Mouse (Mus musculus) heart, embryonic 15.5 days (tissue): ENCODE results near the gene Pomt1. TPM values are rescaled to one million over a fixed set of nuclear protein-coding genes. Genes with fewer than 3 reads are reported as not detected.
A peak's percentile ranks its signal among the peaks of the same experiment; 100 is the strongest.

Experiments
- ATAC-seq: fragments of 200-750 bp; cut with Nextera tagmentation; replicated peaks from 2 replicates; pipeline ENCODE4 v1.8.0; 2017; ENCODE audit warnings: low read depth, moderate TSS enrichment; ENCODE audit not compliant: insufficient number of reproducible peaks, insufficient read depth, low FRiP score
- H3K27ac ChIP-seq: fragments of 300-500 bp; sonication (generic); 2 replicates; pipeline ENCODE4 v1.5.1; 2015; ENCODE audit warnings: mild to moderate bottlenecking, inconsistent platforms
- H3K27me3 ChIP-seq: fragments of 300-500 bp; sonication (generic); 2 replicates; pipeline ENCODE4 v1.6.1; 2015; ENCODE audit warnings: inconsistent platforms
- H3K36me3 ChIP-seq: fragments of 300-500 bp; sonication (generic); 2 replicates; pipeline ENCODE4 v1.6.1; 2015; ENCODE audit warnings: mild to moderate bottlenecking, inconsistent platforms
- H3K4me1 ChIP-seq: fragments of 300-500 bp; sonication (generic); replicated peaks from 2 replicates; pipeline ENCODE4 v1.6.1; 2015; ENCODE audit warnings: inconsistent platforms
- H3K4me2 ChIP-seq: fragments of 300-500 bp; sonication (generic); 2 replicates; pipeline ENCODE4 v1.6.1; 2015; ENCODE audit warnings: inconsistent platforms, mild to moderate bottlenecking, moderate library complexity
- H3K4me3 ChIP-seq: fragments of 300-500 bp; sonication (generic); 2 replicates; pipeline ENCODE4 v1.5.1; 2015; ENCODE audit warnings: mild to moderate bottlenecking, inconsistent platforms
- H3K9ac ChIP-seq: fragments of 300-500 bp; sonication (generic); 2 replicates; pipeline ENCODE4 v1.6.1; 2015; ENCODE audit warnings: mild to moderate bottlenecking, inconsistent platforms
- H3K9me3 ChIP-seq: fragments of 300-500 bp; sonication (generic); replicated peaks from 2 replicates; pipeline ENCODE4 v1.6.1; 2016; ENCODE audit warnings: inconsistent platforms
- WGBS: fragments of 180-500 bp; shearing (Covaris S2); methylation state at CpG from one replicate; pipeline ENCODE4 v1.1.7; 2015; ENCODE audit warnings: mixed read lengths; 5-methylcytosine and 5-hydroxymethylcytosine counted together
- polyA plus RNA-seq: library from polyadenylated mRNA; unstranded; fragments of >200 nt; fragmentation: Nextera tagmentation; extraction: Ambion mirVana; gene quantifications from 2 replicates; pipeline ENCODE4 v1.2.1, GENCODE M21; 2015

Pomt1 gene
- 15.4 and 18.0 TPM in 2 replicates for polyA plus RNA-seq

DNA sequence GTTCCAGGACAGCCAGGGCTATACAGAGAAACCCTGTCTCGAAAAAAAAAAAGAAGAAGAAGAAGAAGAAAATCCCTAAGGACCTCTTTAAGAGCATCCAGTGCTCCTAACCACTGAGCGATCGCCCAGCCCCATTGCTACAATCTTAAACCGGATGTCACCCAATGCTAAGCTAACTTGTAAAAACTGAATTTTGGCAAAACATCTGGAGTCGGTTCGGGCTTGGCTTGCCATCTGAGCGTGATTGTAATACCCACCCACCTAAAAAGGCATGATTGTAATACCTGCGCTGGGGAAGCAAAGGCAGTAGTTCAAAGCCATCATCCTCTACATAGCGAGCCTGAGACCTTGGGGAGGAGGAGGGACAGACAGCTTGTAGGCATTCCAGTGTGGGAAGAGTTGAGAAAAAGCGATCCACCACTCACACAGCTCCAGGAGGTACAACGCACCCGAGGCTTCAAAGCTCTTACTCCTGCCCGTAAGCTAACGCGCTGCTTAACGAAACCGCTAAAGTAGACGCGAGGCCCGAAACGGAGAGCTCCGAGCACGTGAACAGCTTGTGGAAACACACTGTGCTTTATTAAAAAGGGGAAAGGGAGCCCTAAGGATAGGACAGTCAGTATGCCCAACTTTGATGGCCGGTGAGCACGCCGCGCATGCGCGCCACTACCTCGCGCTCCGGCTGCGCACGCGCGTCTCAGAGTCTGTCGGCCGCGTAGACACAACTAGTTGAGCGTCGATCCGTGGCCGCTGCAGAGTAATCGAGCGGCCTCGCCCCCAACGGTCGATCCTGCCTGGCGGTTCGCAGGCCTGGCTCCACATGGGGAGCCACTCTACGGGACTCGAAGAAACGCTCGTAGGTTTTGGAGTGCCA is at the start of gene Pomt1:
Gene Pomt1 (plus strand): TSS at position 705 of the 874 bp plus-strand sequence.
- Histone ChIP-seq H3K9me3 (no peaks in the 10 kb centered on the region), H3K9ac (peak within 1 kb of the TSS; percentile 68), H3K27me3 (no peaks in the 10 kb centered on the region), H3K4me1 (peaks cover 18% of the 10 kb centered on the region), H3K27ac (peak within 1 kb of the TSS; percentile 90), H3K4me2 (peak within 1 kb of the TSS; percentile 81), H3K36me3 (peaks cover 32% of the 10 kb centered on the region), H3K4me3 (peak within 1 kb of the TSS; percentile 77)
- peak; percentile 94 for ATAC-seq
- under 1% methylated on average over 54 of the region's 54 CpGs for WGBS

DNA sequence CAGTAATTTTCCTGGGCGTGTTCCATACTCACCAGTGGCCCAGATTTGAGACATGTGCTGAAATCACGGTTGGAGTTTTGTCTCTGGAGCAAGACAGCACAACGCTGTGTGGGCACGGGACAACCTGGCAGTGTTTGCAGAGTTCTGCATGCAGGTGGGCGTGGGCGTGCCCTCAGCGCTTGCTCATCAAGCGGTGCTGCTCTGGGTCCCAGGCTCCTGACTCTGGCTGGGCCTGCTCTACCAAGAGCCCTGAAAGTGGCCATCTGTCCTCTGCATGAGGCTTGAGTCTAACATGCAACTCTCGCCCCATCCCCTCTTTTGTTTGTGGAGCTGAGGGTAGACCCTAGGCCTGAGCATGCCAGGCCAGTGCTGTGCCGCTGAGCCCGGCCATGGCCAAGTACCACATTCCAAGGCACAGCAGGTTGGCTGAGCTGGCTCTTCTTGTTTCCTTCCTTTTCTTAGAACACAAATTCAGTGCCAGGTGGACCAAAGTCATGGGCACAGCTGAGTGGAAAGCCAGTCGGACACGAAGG is 49.3 kb upstream of the Pomt1 start:
- H3K27ac ChIP-seq, result no peak overlapping the region
- ATAC-seq, result no peak
- no peak overlapping the region for H3K4me3 ChIP-seq
- H3K27me3 ChIP-seq, result no peaks in the 10 kb centered on the region
- 90% methylated on average over 13 of the region's 13 CpGs for WGBS
- no peak overlapping the region for H3K9ac ChIP-seq
- peaks cover 52% of the 10 kb centered on the region for H3K36me3 ChIP-seq
- peaks cover 28% of the 10 kb centered on the region for H3K4me1 ChIP-seq
- no peaks in the 10 kb centered on the region for H3K9me3 ChIP-seq
- H3K4me2 ChIP-seq, result no peak overlapping the region

DNA sequence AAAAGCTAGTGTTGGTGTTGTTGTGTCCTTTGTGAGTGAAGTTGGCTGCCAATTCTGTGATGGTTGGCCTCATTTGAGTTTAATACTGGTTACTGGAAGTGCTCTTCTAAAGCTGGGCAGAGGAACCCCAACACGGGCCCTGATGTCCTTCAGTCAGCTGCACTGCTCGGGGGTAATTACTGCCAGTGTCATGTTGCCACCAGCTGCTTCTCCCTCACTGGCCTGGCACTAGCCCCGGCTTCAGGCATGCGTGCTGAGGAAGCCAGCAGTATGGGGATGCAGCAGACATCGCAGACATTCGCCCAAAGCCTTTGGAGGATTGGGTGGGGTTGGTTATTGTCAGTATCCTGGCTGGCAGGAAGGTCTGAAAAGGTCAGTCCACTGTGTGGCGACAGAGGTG is 48.7 kb upstream of the Pomt1 start:
- H3K4me2 ChIP-seq, result no peak overlapping the region

DNA sequence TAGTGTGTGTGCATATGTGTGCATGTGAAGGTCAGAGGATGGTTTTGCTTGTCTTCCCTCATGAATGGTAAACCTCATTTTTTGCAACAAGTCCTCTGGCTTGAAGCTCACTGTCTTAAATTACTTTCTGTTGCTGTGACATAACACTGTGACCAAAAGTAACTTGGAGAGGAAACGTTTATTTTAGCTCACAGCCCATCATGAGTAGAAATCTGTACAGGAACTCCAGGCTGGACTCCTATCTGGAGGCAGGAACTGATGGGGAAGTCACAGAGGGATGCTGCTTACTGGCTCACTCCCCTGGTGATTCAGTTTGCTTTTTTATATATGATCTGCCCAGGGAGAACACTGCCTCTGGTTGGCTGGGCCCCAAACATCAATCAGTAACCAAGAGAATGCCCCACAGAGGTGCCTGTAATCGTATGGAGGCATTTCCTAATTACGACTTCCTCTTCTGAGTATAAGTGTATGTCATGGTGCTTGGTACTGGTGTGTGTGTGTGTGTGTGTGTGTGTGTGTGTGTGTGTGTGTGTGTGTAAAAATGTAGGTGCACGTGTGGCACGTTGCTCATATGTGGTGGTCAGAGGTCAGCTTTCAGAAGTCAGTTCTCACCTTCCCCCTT is 47.2 kb upstream of the Pomt1 start:
- Histone ChIP-seq H3K4me3 (no peak overlapping the region), H3K36me3 (peaks cover 70% of the 10 kb centered on the region), H3K4me1 (peaks cover 11% of the 10 kb centered on the region), H3K9me3 (no peaks in the 10 kb centered on the region), H3K27ac (no peak overlapping the region), H3K9ac (no peak overlapping the region), H3K4me2 (no peak overlapping the region), H3K27me3 (no peaks in the 10 kb centered on the region)
- 77% methylated on average over 5 of the region's 5 CpGs for WGBS
- ATAC-seq, result no peak

More for the DNA sequence above, 48.7 kb upstream of the Pomt1 start:
- Histone ChIP-seq H3K36me3 (peaks cover 57% of the 10 kb centered on the region), H3K27ac (no peak overlapping the region), H3K27me3 (no peaks in the 10 kb centered on the region), H3K9me3 (no peaks in the 10 kb centered on the region), H3K4me3 (no peak overlapping the region), H3K9ac (no peak overlapping the region), H3K4me1 (peaks cover 24% of the 10 kb centered on the region)
- WGBS, result 88% methylated on average over 7 of the region's 7 CpGs
- no peak for ATAC-seq

DNA sequence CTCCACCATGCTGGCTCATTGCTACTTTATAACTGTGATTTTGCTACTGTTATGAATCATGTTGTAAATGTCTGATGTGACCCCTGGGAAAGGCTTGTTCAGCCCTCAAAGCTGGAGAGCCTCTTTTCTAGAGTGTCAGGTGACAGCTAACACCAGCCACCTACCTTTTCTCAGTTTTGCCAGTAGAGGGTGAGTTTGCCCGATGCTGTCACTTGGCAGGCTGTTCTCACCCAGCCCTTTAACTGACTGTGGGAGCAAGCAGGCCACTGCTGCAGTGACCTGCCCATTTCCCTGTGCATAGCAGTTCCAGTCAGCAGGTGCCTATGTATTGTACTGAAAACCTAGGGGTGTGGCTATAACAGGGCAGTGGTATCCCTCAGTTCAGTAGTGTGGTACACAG is 45.8 kb upstream of the Pomt1 start:
- 43% methylated on average over 1 of the region's 1 CpGs for WGBS
- H3K4me3 ChIP-seq, result no peak overlapping the region
- no peak for ATAC-seq
- H3K9me3 ChIP-seq, result no peaks in the 10 kb centered on the region
- 0 out of 2 replicates have a peak, but pooled peaks cover 6% of the 10 kb centered on the region for H3K4me1 ChIP-seq
- no peaks in the 10 kb centered on the region for H3K27me3 ChIP-seq
- no peak overlapping the region for H3K27ac ChIP-seq
- H3K4me2 ChIP-seq, result no peak overlapping the region
- H3K36me3 ChIP-seq, result peaks cover 75% of the 10 kb centered on the region
- H3K9ac ChIP-seq, result no peak overlapping the region

DNA sequence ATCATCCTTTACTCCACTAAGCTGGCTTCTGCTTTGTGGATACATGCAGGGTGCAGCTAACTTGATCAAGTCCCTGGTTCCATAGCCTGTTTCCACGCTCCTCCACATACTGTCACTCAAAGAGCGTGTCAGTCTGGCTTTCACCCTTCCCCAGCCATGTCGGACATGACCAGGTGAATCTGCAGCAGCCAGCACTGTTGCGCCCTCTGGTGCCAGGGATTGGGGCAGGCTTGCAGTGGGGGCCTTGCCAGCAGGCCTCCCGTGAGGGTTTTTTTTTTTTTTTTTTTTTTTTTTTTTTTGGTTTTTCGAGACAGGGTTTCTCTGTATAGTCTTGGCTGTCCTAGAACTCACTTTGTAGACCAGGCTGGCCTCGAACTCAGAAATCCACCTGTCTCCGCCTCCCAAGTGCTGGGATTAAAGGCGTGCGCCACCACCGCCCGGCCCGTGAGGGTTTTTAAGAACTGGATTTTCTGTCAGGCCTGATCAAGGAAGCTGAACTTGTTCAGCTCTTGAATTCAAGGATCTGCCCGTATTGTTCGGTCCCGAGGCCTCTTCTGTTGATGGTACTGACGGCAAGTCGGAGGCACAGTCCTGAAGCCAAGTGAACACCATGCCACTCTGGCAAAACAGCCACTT is 44.4 kb upstream of the Pomt1 start:
- WGBS, result 80% methylated on average over 17 of the region's 18 CpGs
- 0 out of 2 replicates have a peak, but pooled peaks have one; percentile 48 for ATAC-seq
- H3K27ac ChIP-seq, result no peak overlapping the region
- H3K9ac ChIP-seq, result no peak overlapping the region
- H3K27me3 ChIP-seq, result no peaks in the 10 kb centered on the region
- H3K36me3 ChIP-seq, result peaks cover 77% of the 10 kb centered on the region
- H3K4me1 ChIP-seq, result 0 out of 2 replicates have a peak, but pooled peaks cover 6% of the 10 kb centered on the region
- no peaks in the 10 kb centered on the region for H3K9me3 ChIP-seq
- H3K4me3 ChIP-seq, result no peak overlapping the region
- no peak overlapping the region for H3K4me2 ChIP-seq

DNA sequence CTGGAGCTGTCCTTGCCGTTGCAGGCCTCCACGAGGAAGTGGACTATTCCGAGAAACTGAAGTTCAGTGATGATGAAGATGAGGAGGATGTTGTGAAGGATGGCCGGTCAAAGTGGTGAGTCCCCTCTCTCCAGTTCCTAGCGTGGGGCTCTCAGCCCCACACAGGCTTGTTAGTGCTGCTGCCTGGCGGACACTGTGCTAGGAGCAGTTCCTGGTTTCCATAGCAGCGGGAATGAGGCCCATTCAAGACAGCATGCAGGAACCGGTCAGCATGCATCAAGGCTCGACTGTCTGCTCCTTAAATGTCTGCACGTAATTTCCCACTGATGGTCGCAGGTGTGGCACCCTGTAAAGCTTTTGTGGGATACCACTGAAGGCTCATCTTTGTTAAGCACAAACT is 37.4 kb upstream of the Pomt1 start:
- no peaks in the 10 kb centered on the region for H3K27me3 ChIP-seq
- ATAC-seq, result no peak
- 77% methylated on average over 11 of the region's 11 CpGs for WGBS
- H3K9me3 ChIP-seq, result no peaks in the 10 kb centered on the region
- H3K4me2 ChIP-seq, result no peak overlapping the region
- H3K4me3 ChIP-seq, result no peak overlapping the region
- H3K9ac ChIP-seq, result no peak overlapping the region
- no peaks in the 10 kb centered on the region for H3K4me1 ChIP-seq
- H3K36me3 ChIP-seq, result peaks cover 98% of the 10 kb centered on the region
- no peak overlapping the region for H3K27ac ChIP-seq

DNA sequence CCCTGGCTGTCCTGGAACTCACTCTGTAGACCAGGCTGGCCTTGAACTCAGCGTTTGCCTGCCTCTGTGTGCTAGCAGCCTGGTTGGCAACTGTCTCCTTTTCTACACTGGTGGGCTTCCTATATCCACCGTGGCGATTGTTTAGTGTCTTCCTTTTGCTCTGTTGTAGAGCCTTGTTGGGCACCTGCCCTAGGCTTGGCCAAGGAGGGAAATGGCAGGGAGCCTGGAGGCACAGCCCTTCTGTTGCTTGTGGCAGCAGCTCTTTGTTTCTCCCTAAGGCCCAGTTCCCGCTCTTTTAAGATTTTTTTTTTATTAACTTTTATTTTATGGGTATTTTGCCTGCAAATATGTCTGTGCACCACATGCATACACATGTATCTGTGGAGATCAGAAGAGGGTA is 36.4 kb upstream of the Pomt1 start:
- no peaks in the 10 kb centered on the region for H3K27me3 ChIP-seq
- H3K9me3 ChIP-seq, result no peaks in the 10 kb centered on the region
- no peak overlapping the region for H3K9ac ChIP-seq
- H3K4me2 ChIP-seq, result no peak overlapping the region
- H3K27ac ChIP-seq, result no peak overlapping the region
- H3K4me3 ChIP-seq, result no peak overlapping the region
- no peak for ATAC-seq
- peaks cover 98% of the 10 kb centered on the region for H3K36me3 ChIP-seq
- WGBS, result 89% methylated on average over 4 of the region's 4 CpGs
- no peaks in the 10 kb centered on the region for H3K4me1 ChIP-seq

DNA sequence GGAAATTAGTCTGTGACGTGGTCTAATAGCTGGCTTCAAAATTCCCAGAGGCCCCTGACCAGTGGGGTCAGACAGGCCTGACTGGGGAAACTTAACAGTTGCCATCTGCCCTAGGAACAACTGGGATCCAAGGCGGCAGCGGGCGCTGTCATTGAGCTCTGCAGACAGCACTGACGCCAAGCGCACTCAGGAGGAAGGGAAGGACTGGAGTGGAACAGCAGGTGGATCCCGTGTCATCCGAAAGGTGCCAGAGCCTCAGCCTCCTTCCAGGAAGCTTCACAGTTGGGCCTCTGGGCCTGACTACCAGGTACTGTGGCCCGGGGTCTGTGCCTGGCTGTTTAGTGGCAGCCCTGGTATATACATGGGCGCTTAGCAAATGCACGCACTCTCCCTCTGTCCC is 35.7 kb upstream of the Pomt1 start:
- no peak overlapping the region for H3K27ac ChIP-seq
- no peaks in the 10 kb centered on the region for H3K9me3 ChIP-seq
- no peak overlapping the region for H3K9ac ChIP-seq
- no peak for ATAC-seq
- no peak overlapping the region for H3K4me3 ChIP-seq
- H3K36me3 ChIP-seq, result peaks cover 98% of the 10 kb centered on the region
- 93% methylated on average over 11 of the region's 11 CpGs for WGBS
- H3K4me1 ChIP-seq, result no peaks in the 10 kb centered on the region
- no peak overlapping the region for H3K4me2 ChIP-seq
- no peaks in the 10 kb centered on the region for H3K27me3 ChIP-seq

DNA sequence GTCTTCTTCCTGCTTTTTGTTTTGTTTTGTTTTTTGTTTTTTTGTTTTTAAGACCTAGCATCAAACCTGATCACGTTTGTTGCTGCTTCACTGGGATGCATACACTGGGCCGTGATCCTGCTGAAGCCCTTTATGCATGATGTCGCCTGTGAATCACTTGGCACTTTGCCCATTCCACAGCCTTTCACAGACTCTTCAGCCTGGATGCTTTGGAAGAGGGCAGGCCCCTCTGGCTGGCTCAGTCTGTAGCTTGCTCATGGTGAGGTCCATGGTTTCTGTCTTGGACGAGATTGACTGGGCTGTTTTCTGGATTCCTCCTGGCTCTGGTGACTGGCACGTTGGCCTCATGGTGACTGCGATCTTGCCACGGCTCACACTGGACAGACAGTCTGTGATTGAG is 34.9 kb upstream of the Pomt1 start:
- ATAC-seq, result 0 out of 2 replicates have a peak, but pooled peaks have one; percentile 32
- Histone ChIP-seq H3K27me3 (no peaks in the 10 kb centered on the region), H3K4me3 (no peak overlapping the region), H3K9ac (no peak overlapping the region), H3K9me3 (no peaks in the 10 kb centered on the region), H3K27ac (no peak overlapping the region), H3K4me1 (no peaks in the 10 kb centered on the region), H3K36me3 (peaks cover 98% of the 10 kb centered on the region), H3K4me2 (no peak overlapping the region)
- WGBS, result 47% methylated on average over 7 of the region's 7 CpGs

DNA sequence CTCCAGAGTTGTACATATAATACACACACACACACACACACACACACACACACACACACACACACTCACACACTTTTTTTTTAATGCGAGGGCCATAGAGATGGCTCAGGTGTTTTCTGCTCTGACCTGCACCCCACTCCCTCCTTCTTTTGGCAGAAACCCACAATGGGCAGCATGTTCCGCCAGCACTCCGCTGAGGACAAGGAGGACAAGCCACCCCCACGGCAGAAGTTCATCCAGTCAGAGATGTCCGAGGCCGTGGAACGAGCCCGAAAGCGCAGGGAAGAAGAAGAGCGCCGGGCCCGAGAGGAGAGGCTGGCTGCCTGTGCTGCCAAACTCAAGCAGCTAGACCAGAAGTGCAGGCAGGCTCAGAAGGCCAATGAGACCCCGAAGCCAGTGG is 32.5 kb upstream of the Pomt1 start:
- Histone ChIP-seq H3K4me2 (no peak overlapping the region), H3K9ac (no peak overlapping the region), H3K27me3 (no peaks in the 10 kb centered on the region), H3K36me3 (peaks cover 99% of the 10 kb centered on the region), H3K27ac (no peak overlapping the region), H3K4me1 (no peaks in the 10 kb centered on the region), H3K9me3 (no peaks in the 10 kb centered on the region), H3K4me3 (no peak overlapping the region)
- ATAC-seq, result no peak
- 94% methylated on average over 13 of the region's 13 CpGs for WGBS
